Mouse (Mus musculus) left cerebral cortex, adult 11 months (tissue): ENCODE results near the gene Uts2.

Experiments used
- DNase-seq: peaks from one replicate; pipeline ENCODE4 v3.0.0; 2022; ENCODE audit warnings: low spot score

The Uts2 gene

DNA sequence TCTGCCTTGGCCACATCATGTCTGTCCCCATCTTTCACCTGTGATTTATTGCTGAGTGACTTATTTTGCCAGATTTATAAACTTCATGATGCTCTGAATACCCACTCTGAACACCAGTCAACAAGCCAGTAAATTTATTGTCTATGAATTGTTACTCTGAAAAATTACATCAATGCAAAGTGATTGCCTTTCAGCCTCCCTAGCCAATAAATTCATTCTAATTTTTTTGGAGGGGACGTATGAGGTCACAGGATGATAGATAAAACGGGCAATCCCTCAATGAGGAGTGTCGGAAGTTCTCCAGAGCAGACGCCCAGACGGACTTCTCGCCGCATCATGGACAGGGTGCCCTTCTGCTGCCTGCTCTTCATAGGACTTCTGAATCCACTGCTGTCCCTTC lies at the start of gene Uts2:
Gene Uts2, plus strand, starts transcription at position 301 of the 400 bp plus-strand sequence.
- DNase-seq, result no peak

DNA sequence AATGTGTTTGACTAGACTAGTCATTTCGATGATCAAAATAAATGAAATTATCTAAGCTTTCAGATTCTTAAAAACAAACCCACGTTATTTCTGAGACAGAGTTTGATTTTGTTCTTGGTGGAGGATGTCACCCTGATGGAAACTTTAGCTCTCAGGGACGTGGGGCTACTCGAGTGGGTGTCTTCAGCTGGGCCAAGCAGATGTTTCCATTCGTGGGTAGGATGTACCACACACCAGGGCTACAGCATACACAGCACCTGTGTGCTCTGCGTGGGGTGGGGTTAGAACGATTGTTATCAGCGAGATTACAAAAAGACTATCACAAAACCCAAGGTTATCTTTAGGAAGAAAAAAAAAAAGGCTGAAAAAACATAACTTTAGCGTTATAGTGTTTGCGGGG lies 45.9 kb upstream of the Uts2 start:
- no peak for DNase-seq

DNA sequence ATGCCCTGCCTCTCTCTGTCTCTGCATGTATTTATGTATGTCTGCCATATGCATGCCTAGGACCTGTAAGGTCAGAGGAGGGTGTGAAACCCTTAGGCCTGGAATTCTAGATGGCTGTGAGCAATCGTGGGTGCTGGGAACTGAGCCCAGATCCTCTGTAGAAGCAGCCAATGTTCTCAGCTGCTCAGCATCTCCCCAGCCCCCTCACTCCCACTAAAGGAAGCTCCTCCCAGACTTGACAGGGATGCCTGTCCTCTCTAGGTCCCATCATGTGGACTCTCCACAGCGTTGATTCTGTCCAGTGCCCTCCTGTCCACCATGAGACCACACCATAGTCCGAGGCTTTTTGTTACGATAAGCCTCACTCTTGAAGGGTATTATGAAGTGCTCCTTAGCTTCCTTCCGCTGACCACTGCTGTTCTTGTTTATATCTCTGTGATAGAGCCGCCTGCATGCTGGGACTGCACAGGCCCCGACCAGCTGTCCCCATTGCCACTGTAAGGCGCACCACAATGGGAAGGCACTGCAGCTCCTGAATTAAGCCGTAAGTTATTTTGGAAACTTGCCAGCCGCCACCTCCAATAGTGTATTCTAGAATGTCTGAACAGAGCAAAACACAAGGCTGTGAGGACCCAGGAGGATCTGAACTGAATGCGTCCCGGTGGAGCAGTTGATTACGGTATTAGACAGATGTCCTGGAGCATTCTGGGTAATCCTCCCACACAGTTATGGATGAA lies 40.4 kb upstream of the Uts2 start:
- DNase-seq, result no peak

DNA sequence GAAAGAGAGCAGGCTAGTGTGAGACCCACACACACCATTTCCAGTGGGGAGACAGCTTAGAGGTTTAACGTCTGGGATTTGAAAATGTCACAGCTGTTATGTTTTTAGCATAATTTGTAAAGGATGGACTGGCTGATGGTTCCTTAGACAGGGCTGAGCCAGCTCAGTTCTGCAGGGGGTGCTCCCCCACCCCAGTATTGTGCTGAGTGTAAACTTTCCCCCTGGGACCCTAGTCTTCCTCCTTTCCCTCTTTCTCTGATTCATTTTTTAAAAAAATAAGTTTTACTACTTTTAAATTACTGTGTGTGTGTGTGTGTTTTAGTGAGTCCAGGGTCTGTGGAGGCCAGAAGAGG lies 39.8 kb upstream of the Uts2 start:
- DNase-seq, result no peak

DNA sequence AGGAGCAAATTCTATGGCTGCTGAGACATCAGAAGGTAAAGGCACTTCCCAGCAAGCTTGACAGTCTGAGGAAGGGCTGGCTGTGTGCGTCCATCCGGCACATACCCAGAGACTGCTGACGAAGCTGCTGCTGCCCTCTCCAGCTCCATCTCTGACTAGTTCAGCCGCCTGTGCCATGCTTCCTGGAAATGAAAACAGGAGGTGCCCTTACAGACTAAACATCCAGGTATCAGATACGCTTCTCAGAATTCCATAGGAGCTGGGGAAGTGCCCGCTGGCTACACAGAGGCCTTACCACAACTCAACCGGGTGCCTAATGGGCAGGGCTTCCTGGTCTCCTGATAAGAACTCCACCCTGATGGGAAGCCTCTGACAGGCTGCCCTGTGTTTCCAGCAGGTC lies 38.4 kb upstream of the Uts2 start:
- no peak for DNase-seq

DNA sequence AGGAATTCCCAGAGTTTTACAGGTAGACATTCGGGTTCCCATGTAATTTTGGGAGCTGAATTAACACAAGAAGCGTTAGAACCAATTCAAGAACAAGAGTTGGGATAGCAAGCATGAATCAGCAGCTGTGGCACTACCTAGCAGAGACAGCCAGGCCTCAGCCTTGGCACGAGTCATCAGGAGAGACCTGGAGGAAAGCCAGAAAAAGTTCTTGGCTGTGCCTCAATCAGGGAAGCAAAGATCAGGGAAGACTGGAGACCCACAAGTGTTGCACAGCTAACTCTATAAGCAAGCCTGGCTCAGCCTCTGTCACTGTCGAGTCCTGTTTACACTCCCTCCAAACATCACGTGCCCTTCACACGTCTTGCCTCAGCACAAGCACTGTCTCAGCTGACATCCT lies 34.7 kb upstream of the Uts2 start:
- DNase-seq, result no peak

DNA sequence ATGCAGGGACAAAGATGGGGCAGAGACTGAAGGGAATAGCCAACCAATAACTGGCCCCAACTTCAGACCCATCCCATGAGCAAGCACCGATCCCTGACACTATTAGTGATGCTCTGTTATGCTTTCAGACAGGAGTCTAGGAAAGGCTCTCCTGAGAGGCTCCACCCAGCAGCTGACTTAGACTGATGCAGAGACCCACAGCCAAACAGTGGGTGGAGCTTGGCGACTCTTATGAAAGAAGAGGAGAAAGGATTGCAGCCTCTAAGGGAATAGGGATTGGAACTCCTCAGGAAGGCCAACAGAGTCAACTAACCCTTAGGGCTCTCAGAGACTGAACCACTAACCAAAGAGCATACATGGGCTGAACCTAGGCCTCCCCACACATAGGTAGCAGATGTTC lies 33.2 kb upstream of the Uts2 start:
- DNase-seq, result no peak

DNA sequence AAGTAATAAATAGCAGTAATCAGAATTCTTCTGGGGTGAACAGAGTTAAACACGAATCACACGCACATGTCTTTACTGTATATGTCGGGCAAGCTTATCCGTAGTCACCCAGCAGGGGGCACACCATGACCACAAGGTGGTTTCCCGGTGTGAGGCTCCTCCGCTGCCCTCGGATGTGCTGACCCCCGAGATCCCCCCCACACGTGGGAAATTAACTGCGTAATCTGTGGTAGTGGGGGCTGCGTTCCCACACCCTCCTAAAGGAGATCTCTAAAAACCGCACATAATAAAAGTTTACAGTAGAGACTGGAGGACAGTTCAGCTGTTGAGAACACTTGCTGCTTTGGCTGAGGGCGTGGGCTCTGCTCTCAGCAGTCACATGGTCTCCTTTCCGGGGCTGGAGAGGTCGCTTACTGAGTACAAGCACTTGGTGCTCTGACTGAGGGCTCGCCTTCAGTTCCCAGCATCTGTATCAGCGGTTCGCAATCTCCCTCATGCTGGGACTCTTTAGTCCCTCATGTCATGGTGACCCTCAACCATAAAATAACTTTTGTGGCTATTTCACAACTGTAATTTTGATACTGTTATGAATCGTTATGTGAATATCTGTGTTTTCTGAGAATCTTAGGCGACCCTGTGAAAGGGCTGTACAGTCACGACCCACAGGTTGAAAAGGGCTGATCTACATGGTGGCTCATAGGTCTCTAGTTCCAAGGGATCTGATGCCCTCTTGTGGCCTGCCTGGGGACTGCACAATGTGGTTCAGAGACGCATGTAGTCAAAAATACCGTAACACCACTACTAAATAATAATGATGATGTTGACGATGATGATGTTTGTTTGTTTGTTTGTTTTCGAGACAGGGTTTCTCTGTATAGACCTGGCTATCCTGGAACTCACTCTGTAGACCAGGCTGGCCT lies 32.0 kb upstream of the Uts2 start:
- DNase-seq, result peak; percentile 64

DNA sequence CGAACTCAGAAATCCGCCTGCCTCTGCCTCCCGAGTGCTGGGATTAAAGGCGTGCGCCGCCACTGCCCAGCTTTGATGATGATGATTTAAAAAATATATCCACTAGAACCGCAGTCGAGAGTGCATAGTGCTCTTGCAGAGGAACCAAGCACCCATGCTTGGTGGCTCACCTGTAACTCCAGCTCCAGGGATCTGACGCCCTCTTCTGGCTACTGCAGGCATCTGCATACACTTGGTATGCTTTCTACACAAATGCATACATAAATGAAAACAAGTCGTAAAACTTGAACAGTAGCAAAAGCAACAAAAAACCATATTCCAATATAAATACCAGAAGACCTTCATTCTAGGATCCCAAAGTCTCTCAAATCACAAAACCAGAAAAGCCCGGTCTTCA lies 31.3 kb upstream of the Uts2 start:
- no peak for DNase-seq

DNA sequence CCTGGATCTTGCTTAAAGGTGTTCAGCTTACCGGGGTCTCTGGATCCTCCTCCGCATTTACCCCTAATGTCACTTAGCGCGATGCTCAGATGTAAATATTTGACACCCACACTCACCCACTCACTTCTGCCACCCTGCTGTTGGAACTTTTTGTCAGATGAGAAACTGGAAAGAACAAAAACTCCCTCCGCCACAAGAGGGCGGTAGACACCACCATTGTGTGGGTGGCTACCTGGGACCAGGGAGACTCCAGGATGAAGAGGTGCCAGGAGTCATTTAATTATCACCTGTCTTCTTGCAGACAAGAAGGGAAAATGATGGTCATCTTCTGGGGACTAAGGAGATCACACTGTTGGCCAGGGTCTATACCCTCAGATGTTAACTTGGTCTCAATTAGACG lies 30.3 kb upstream of the Uts2 start:
- DNase-seq, result peak; percentile 17

DNA sequence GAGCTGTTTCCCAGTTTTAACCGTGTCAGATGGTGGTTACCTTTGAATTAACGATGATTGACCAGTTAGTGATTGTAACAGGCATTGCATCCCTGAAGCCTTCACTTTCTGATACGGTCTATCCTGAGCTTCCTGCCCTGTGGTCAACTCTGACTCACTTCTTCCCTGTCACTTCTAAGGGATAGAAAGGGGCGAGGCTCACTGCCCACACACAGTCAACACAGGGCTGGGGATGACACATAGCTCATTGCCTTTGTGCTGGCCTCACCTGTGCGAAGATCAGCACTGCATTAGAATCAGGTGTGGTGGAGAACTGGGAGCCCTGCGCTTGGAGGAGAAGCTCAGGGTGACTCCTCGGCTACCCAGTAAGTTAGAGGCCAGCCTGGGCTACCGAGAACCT lies 27.9 kb upstream of the Uts2 start:
- DNase-seq, result no peak

DNA sequence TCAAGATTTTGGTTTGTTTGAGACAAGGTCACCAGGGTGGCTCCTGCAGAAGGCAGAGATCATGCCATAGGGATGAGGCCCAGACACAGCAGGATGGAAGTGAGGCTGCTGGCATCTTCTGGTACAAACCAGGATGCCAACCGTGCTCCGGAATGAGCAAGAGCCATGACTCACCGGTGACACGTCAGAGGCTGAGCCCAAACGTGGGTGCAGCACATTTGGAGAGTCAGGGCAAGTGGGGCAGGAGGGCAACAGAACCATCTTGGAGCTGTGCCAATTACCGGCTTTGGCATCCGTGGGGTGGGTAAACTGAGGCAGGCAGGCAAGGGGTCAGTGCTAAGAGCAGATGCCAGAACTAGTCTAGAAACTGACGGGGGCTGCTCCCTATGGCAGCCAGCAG lies 23.6 kb upstream of the Uts2 start:
- DNase-seq, result no peak

DNA sequence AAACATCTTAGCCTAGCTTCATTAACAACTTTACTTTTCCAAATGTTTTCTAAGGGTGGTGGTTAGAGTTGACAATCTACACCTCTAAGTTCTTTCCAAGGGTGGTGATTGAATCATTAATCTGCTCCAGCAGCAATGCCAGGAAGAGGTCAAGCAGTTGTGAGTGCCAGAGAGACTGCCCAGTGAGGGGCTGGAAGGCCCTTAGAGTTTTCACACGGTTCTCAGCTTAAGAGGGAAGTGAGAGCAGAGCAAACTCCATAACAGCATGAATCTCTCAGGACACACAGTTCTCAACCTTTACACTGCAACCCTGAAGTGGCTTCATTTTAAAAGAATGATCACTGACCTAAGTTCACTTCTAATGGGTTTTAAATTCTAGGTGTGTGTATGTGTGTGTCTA lies 21.8 kb upstream of the Uts2 start:
- DNase-seq, result no peak

DNA sequence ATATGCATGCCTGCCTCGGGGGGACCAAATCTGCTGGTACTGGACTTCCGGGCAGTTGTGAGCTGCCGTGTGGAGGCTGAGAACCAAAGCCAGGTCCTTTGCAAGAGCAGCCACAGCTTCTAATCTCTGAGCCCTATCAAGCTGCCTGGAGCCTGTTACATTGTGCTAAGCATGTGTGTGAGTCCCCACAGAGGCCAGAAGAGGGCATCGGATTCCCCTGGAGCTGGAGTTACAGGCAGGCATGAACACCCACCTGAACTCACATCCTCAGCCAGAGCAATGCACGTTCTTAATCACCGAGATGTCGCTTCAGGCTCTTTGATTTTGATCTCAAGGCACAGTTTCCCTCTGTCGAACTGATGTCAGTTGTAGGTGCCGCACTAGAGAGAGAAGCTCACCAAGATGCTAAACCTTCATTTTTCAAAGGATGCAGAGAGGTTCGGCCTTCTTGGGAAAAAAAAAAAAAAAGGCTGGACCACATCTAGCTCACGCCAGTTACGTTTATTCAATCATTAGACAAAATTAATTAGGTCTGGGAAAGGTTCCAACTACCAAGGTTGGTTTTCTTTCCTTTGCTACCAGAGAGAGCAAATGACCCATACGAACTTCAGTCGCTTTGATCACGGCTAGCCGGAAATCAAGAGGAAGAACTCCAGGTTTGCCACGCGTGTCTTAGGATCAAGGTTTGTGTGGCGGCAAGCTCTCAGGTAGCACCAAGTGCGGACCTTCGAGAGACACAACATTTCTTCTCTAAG lies 18.6 kb upstream of the Uts2 start:
- DNase-seq, result no peak

DNA sequence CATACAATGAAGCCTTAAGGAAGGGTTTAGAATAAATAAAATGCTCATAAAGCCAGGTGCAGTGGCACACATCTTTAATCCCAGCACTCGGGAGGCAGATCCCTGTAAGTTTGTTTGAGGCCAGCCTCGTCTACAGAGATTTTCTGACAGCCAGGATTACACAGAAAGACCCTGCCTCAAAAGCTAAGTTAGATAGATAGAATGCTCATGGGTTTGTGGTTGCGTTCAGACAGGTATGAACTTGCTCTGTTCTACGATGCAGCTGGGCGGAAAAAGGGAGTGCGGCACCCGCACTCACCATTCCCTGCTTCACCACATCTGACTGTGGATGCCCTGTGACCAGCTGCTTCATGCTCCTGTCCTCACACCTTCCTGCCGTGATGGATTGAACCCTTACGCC lies 17.4 kb upstream of the Uts2 start:
- DNase-seq, result no peak

DNA sequence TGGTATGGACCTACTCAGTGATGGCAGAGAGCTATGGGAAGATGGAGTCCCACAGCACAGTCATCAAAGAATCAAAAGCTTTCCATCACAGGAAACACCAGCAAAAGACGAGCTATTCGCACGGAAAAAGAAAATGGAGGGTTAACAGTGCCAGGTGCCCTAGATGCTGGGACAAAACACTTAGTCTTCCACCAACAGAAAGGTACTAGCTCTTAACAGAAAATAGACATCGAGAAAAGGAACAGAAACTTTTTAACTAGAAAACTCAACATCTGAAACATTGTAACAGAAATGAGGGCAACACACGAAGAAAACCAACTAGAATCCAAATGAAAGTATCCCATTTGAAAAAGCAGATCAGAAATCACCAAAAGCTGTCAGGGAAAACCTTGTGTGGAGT lies 16.7 kb upstream of the Uts2 start:
- no peak for DNase-seq

DNA sequence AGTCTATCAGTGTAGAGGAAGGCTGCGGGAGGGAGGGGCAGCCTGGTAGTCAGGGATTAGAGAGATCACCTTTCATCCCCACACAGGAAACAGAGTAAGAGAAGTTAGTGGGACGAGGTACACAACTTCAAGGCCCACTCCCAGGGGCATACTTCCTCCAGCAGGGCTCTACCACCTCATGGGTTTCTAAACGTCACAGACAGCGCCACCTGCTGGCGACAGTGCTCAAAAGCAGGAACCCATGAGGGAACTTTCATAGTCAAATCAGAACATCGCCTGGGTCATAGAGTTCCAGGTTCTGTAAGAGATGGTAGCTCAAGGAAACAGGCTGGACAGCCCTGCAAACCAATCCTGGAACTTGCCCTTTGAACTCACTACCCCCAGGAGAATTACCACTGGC lies 6.7 kb upstream of the Uts2 start:
- DNase-seq, result no peak

DNA sequence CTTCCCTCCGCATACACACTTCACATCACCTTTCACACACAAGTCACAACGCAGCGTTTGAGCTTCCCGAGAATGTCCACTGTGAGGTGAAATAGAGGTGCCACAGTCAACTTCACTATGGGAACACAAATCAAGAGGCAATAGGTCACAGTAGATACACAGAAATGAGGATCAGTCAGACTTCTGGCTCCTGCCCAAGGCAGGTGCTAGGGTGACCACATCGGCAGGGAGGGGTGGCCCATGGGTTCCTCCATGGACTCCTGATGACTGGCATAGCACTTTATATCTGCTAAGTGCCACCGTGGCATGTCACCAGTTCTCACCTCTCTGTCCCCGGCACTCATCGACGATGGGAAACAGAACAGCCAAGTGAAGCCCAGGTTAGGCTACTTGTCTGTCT lies 1.7 kb downstream of the Uts2 start:
- DNase-seq, result no peak

DNA sequence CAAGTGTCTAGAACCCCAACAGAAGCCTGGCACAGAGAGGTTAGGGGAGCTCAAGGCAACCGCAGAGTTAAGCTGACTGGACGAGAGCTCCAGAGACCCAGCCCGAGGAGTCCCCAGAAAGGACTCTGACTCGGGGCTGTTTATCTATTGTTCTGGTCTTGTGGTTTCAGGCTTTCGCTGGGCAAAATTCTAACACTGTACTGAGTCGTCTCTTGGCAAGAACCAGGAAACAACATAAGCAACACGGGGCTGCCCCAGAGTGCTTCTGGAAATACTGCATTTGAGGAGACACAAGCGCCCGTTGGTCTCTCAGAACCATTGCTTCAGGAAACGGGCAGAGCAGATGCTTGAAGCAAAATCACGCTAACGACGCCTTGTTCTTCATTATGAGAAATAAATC lies 4.5 kb downstream of the Uts2 start:
- no peak for DNase-seq

DNA sequence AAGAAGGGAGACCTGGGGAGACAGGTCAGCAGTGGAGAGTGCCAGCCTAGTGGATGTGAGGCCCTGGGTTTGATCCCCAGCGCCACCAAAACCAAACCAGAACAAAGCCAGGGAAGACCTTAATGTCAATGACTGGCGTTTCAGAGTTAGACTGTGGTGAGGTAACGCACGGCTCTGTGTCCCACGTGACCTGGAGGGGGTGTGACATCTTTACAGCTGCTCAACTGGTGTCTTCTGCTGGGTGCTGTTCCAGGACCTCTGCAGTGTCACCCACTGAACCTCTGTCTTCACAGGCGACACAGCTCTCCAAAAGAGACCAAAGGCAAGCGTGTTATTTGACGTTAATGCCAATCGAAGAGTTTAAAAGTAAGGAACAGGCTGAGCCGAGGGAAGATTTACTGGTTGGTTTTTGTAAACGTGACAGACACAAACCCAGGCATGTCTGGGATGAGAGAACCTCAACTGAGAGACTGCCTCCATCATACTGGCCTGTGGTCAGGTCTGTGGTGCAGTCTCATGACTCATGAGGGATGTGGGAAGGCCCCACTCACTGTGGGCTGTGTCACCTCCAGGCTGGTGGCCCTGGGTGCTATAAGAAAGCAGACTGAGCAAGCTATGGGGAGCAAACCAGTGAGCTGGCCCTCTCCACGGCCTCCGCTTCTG lies 8.9 kb downstream of the Uts2 start:
- DNase-seq, result no peak

DNA sequence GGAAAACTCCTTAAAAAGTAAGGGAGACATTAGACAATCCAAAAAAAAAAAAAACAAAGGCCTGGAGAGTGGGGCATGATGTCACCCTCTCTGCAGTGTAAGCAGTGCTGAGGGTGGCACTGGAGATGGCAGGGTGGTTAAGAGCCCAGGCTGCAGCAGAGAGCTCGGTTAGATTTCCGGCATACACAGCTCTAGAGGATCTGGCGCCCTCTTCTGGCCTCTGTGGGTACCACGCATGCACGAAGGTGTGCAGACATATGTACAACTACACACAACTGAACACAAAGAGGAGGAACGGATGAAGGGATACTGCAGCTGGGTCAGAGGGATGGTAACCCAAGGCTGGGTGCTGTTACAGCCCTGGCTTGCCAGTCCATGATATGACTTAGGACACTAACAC lies 10.0 kb downstream of the Uts2 start:
- DNase-seq, result peak; percentile 13

DNA sequence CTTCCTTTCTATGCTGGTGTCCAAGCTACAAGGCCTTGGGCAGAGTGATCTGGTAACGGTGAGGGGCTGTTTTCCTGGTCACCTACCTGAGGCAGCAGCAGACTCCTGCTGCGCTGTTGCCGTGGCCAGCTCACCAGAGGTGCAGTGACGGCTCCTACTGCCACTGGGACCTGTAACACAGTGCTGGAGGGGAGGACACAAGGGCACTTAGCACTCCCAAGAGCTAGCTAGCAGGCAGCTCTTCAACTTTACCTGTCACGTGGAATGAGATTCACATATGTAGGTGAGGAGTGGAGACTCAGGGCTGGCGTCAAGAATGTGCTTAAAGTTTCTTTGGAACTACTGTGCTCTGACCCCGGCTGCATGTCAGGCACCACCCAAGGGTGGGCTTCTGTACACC lies 13.4 kb downstream of the Uts2 start:
- DNase-seq, result no peak
